Mouse (Mus musculus): Measurements from ENCODE around the gene Fam167b.

Gene Fam167b

DNA sequence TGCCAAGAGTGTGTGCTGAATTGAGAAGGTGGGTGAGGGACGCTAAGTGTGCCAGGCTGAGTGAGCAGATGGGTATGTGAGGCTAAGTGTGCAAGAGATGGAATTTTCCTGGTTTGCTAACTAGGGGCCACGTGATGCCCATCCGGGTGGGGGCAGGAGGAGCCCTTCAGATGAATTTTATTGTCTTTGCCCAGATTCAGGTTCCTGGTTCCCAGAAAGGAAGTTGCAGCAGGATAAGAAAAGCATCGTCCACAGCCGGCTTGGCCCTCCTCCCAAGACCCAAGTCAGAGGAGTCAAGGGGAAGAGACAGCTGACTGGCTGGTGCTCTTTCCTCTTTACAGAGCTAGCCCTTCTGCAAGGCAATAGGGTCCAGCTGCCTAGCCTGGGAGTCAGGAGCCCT is at the start of gene Fam167b:
TSS of gene Fam167b (minus strand) at position 84 of the 400 bp plus-strand sequence.
- no peak for DNase-seq (ENCODE audit: low read depth, low spot score)

DNA sequence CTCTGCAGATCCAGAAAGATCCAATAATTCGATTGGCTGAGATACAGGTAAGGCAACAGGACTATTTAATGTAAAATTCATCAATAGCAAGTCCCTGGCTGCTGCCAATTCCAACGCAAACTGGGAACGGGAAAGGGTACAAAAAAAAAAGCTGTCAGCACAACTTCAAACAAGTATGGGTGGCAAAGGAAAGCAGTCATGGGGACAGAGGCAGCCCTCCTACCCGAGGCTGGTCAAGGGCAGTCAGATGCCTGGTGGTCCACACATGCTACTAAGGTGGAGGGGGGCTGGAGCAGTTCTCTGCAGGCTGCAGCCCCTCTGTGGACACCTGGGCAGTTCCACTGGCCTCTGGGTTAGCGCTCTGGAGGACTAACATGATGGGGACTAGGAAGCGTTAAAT is 47.7 kb upstream of the Fam167b start:
- no peak for DNase-seq (ENCODE audit: low read depth, low spot score)

DNA sequence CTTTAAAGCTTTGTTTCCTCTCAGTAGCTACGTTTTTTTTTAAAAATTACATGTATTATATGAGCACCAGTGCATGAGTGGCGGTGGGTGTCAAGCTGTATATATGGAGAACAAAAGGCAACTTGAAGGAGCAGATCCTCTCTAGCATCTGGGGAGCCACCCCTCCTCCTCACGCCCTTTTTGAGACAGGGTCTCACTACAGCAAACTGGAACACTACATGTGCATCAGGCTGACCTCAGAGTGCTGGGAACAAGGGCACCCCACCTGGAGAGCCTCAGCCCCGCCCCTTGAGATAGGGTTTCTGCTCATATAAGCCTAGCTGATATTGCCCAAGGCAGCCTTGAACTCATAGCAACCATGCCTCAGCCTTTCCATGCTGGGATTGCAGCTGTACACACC is 47.1 kb upstream of the Fam167b start:
- no peak for DNase-seq (ENCODE audit: low read depth, low spot score)

DNA sequence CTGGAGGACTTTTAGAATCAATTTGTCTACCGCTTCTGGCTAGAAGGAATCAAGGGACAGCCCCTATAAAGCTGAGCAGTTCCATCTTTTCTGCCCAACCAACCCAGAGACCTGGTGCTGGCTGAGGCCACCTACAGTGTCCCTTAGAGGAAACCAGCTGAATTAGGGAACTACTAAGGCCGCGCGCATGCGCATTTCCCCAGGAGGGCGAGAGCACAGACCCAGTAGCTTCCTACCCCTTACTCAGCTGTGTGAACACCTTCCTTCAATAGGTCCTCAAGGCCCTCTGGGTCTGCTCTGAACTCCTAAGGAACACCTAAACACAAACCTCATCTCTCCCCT is 46.7 kb upstream of the Fam167b start:
- no peak for DNase-seq (ENCODE audit: low read depth, low spot score)

DNA sequence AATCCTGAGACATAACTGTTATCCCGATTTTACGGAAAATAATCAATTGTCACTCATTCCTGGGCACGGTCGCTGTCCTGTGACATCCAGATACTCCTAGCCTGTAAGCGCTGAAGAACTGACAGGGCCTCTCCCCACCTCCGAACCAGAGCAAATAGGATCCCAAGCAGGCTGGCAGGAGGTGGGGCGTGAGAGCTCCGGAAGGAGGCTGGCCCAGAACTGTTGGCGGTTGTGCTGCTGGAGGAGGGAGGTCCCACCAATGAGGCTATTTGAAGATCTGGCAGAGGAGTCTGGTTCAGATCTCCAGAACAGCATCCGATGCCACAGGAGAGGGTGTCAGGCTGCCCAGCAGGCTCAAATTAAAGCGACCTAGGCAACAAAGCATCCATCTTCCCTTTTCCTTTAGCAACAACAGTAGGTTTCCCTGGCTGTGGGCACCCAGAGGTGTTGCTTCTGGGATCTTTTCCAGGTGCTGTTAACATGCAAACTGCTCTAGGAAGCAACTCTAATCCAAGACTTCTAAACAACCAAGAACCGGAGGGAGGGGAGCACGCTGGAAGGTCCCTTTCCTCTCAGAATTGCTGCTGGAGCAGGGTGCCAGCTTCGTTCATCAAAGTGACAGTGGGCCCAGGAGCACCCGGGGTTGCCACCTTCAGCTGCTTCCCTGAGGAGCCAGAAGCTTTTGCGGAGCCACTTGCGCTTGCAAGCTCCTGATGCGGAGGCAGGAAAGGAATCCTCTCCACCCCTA is 46.1 kb upstream of the Fam167b start:
- DNase-seq (ENCODE audit: low read depth, low spot score): peak; percentile 90

DNA sequence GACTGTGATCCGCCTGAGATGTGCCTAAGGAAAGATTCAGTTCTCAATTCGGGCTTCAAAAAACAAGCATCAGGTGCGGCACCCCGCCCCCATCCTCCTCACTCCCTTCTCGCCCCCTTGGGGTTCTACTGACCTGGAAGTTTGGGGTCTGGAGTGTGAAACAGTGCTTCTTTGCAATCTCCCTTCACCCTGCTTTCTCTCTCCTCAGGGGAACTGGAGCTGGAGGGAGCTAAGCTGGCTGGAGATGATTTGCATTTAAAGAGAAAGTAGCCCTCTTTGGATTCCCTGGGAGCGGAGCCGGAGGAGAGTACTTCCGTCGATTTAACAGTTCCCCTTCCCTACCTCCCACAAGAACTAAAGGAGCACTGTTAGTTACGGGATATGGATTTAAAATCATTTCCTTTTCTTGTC is 45.3 kb upstream of the Fam167b start, which contains the start of gene Ccdc28b:
TSS of gene Ccdc28b (minus strand) at position 267 of the 411 bp plus-strand sequence.
- peak; percentile 41 for DNase-seq (ENCODE audit: low read depth, low spot score)

DNA sequence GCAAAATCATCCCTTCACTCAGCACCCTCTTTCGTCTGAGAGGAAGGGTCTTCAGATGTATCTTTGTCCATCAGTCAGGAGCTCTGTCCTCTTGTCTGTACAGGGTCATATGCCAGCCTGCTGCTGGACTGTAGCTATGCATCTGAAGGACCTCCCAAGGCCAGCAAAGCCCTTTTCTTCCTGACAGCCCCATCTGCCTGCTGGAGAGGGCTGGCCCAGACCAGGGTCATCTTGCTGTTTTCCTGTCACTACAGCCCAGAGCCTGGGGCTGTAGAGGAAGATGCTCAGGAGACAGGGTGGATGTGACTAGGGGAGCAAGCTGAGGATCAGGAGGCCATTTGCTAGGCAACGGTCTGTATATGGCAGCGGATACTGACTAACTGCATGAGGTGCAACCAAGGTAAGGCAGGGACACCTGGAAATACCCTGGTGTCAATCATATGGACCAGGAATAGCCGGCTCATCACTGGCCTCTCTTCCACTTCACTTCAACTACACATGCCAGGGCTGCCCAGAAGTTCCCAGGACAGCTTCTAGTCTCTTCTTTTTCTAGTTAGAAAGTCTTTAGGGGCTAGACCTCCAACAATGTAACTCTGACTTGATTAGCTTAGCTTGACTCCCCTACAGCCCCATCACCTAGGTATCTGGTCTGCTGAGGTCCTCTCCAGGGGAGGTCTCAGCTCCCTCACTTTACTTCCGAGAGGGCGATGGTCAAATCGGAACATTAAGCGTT is 44.6 kb upstream of the Fam167b start:
- no peak for DNase-seq (ENCODE audit: low read depth, low spot score)

DNA sequence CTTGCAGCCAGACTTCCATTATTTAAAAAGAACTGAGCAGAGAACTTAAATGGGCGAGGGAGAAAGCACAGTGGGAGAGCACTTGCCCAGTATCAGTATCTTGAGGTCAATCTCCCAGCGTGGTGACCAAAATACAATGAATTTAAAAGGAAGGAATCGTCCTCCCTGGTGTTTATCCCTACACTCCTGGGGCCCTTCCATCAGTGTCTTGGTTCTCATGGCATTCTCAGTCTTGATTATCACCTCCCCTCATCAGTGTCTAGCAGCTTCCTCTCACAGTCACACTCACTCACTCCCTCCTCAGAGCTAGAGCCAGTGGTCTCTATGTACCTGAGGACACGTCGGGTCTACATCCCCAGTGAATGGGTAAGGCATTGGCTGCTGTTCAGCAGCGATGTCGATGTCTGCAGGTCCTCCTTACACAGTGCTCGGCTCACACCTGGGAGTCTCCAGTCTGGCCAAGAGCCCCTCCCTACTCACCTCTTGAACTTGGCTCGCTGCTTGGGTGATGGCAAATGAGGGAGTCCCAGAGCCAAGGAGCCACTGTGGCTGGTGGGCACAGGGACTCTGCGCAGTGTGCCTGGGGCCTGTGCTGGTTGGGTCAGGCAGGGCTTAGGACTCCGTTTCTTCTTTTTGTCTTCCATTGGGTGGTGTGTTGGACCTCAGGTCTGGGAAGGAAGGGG is 43.9 kb upstream of the Fam167b start:
- no peak for DNase-seq (ENCODE audit: low read depth, low spot score)

DNA sequence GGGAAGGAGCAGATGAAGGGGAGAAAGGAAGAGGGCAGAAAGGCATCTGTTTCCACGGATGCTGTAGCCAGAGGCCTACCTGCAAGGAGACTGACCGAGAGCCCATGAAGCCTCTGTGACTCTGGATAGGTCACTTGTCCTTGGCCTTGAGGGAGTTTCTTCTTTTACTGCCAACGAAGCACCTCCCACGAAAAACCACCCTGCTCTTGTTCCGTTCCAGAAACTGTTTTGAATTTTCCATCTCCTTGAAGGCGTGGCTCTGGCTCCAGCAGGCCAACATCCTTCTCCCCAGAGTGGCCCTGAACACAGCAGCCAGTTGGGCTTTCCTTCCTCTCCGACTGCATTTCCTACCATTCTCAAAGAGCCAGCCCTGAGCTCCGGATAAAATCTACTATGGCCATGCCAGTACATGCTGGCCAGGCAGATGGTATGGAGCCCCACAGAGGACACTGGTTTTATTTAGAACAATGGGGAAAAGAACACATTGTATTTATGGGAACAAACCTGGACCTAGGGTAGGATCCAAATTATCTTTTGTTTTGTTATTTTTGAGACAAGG is 43.0 kb upstream of the Fam167b start:
- DNase-seq (ENCODE audit: low read depth, low spot score): no peak

DNA sequence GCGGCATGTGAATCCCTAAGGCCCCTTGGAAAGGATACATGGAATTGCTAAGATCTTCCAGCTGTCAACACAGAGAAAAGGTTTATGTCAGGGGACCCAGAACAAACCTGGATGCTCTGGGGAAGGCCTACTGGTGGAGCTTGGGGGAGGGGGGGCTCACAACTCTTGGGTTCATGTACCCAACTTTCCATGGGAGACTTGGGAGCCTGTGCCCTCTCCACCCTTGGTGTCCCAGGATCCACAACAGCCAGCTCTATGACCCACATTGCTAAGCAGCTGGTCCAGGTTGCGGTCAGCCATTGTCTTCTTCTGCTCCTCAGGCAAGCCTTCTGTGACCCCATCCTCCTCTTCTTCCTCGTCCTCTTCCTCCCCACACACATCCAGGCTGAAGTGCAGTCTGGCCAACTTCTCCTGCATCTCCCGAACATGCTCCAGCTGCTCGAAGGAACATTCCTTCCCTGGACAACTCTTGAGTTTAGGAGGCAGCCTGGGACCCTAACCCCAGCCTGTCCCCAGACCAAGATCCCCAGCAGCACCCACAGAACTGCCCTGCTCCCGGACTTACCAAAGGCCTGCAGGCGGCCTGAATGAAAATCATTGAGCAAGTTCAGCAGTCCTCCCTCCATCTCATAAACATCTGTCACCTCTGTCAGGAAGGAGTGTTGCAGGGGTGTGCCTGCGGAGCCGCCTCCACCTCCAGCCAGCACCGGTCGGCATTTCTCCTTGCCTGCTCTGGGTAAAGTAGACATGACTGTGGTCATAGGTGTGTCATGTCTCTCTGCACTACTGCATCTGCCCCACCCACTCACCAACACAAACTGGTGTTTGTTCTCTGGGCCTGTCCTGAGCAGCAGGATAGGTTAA is 42.3 kb upstream of the Fam167b start:
- no peak for DNase-seq (ENCODE audit: low read depth, low spot score)

DNA sequence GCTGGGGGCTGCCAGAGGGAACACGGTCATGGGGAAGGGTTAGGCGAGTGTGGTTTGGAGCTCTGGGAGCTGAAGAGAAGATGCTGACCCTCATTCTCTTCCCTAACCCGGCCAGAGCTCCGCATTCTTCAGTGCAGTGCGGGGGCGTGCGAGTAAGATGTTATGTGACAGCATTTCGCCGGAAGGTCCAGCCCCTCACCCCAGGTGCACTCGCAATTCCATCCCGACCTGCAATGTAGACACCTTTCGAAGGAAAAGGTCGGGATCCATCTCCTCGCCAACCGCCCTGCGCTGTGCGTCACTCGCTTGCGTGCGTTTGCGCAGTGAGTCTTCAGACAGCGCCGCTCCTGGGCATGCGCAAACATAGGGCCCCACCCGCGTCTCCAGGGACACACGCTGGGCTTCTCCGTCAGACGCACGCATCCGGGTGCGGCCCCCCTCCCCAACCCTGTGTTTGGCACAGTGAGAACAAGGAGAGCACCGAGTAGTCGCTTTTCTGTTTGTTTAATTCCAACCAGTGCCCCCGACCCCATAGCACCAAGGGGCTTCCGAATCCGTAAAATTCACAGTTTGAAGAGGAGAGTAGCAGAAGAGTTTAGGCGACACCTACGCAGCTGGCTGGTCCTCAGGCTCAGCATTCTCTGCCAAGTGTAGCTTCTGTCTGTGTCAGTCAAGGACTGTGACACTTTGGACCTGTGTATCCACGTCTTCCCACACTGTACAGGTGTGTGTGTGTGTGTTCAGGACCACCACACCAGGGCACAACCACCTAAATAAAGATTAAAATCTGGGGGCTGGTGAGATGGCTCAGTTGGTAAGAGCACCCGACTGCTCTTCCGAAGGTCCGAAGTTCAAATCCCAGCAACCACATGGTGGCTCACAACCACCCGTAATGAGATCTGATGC is 40.7 kb upstream of the Fam167b start, which contains the start of gene Iqcc:
TSS of gene Iqcc (minus strand) at position 314 of the 906 bp plus-strand sequence.
- DNase-seq (ENCODE audit: low read depth, low spot score): peak; percentile 94

DNA sequence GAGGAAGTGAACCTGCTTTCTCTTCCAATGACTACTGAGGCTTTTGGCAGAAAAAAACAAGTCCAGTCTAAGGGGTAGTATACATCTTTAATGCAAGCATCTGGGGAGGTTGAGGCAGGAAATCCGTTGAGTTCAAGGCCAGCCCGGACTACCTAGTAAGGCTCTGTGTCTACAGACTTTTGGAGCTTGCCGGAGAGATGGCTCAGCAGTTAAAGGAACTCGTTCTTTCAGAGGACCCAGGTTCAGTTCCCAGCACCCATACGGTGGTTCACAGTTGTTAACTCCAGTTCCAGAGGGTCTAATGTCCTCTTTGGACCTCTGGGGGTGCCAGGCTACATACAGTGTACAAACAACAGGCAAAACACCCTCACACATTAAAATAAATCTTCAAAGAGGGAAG is 39.7 kb upstream of the Fam167b start:
- no peak for DNase-seq (ENCODE audit: low read depth, low spot score)

DNA sequence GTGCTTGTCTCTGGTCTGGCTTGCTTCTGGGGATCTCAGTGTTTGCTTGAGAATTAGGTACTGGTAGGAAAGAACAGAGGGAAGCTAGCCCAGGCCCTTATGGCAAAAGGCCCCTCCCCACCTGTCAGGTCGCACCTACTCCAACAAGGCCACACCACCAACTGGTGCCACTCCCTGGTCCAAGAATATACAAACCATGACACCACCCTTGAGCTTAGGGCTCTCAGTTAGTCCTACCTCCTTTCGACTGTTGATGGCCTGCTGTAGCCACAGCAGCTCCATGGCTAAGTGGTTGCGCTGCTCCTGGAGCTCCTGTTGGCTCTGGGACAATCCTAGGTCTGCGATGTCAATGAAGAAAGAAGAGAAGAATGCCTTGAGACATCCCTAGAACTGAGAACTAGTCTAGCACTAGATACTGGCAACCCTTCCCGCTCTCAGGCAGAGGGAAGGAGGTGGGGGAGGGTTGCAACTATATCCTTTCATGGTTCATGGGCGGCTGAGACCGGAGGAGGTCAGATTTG is 38.8 kb upstream of the Fam167b start:
- DNase-seq (ENCODE audit: low read depth, low spot score): no peak

DNA sequence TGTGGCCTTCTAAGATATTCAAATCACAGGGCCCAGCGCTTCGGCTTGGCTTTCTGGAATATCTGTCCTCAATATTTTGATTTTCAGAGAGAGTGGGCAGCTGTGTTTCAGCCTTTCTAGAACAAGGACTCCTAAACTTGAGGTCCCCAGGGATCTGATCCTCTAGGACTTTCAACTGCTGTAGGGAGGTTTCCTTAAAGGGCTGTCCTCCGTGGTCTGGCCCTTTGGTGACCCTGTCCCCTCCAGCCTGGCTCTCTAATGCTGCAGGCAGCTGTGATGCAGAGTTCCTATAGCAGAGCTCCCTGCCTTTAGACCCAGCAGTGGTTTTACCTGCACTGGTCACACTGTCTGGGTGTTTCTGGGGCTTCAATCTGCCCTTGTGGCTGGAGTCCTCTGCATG is 38.3 kb upstream of the Fam167b start:
- no peak for DNase-seq (ENCODE audit: low read depth, low spot score)

DNA sequence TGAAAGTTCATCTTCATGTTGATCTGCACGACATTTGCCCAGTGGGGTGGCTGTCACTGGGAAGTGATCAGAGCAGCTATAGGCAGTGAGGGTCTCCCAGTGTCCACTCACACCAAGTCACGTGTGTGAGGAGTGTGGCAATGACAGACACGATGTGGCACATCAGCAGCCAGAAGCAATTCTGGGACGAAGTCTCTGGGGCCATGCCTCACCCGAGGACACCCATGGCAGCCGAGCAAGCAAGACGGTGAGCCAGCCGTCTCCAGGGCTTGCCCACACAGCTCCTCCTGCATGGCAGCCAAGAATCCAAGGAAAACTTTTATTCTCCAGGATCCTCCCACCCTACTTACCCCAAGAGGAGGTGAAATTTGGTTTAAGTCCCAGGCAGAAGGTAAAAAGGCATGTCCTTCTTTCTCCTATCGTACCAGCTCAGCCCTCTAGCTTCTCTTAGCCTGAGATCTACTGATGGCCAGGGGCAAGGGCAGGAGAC is 37.5 kb upstream of the Fam167b start:
- DNase-seq (ENCODE audit: low read depth, low spot score): no peak

DNA sequence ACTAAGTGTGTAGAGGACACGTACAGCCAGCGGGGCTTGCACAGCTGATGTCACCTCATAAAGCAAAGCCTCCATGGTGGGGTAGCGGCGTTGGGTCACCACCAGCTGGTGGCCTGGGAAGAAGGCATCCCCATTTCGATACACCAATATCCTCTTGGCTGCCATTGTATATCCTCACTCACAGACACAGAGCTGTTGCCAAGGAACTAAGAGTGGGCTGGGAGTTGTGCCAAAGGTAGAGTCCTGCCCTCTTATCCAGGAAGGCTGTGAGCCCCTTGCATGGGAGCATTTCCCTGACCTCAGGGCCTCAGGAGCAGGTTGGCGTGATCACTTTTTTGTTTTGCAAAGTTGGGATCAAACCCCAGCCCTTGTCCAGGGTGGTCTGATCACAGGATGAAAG is 35.7 kb upstream of the Fam167b start, which contains the start of gene Dcdc2b:
TSS of gene Dcdc2b (minus strand) at position 165 of the 400 bp plus-strand sequence.
- DNase-seq (ENCODE audit: low read depth, low spot score): no peak

DNA sequence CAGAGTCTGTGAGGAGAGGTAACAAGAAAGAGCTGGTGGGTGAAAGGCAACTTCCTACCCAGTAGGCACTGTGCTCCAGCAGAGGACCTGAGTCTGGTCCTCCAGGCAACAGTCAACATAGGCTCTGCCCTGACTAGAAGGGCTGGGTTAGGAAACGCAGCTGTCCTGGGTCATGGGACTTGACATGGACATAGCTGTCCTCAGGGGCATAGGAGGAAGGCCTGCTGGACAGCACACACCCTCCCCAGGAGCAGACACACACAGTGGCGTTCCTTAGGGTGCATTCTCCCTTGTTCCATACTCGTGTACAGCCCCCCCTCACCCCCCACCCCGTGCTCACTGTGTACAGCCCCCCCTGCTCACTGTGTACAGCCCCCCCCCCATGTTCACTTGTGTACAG is 32.1 kb upstream of the Fam167b start:
- DNase-seq (ENCODE audit: low read depth, low spot score): no peak

DNA sequence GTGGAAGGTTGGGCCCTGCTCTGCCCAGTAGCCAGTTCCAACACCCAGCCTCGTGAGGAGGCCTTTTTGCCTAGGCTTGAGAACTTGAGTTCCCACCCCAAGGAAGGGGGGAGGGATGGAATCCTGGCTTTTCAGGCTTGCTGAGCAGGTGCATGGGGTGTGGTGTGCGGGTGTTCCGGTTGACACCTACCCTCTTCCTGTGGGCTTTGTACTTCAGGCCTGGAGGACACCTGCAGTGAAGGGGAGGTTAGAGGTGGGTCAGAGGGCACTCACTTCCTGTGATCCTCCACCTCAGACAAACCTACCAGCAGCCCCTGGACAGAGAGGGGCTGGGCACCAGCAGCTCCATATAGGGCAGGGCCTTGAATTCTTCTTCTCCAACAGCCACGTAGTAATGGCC is 31.7 kb upstream of the Fam167b start:
- DNase-seq (ENCODE audit: low read depth, low spot score): peak; percentile 80

DNA sequence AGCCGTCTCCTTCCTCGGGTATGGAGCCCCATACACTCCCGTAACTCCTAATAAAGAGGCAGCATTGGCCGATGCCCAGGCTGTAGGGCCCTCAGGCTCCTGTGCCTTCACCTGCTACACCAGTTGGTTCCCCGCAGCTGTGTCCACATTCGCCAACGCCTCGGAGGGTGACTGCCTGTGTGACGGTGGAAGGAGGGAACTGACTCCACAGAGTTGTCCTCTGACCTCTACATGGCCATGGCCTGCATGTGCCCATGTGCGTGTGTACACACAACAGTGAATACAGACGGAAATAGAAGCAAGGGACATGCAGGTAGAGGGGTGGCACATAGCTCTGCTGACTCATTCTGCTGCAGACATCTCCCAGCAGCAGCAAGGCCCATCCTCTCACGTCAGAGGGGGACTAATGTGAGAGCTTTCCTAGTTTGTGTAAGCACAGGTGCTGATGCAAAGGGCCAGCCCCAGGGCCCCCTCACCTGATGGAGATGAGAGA is 30.8 kb upstream of the Fam167b start:
- no peak for DNase-seq (ENCODE audit: low read depth, low spot score)

All from ZHBTc4 (cell line).